Mouse (Mus musculus) kidney, adult 2 months (tissue): ENCODE results near the gene Gm49601. TPM values are rescaled to one million over a fixed set of nuclear protein-coding genes. Genes with fewer than 3 reads are reported as not detected.

Experiments used
- DNase-seq: peaks from one replicate; pipeline ENCODE4 v3.0.0; 2021
- H3K27ac ChIP-seq: fragments of 200-500 bp; 2 replicates; pipeline ENCODE4 v1.5.1; 2012; ENCODE audit warnings: low read depth, low read length, control low read depth, inconsistent platforms; ENCODE audit not compliant: insufficient read depth
- H3K27me3 ChIP-seq: fragments of 200-500 bp; replicated peaks from 2 replicates; pipeline ENCODE4 v1.6.1; 2012; ENCODE audit warnings: mild to moderate bottlenecking, moderate library complexity, low read length, inconsistent platforms; ENCODE audit not compliant: control insufficient read depth, insufficient read depth
- H3K36me3 ChIP-seq: fragments of 200-500 bp; 2 replicates; pipeline ENCODE4 v1.6.1; 2012; ENCODE audit warnings: mild to moderate bottlenecking, moderate library complexity, low read length, inconsistent platforms; ENCODE audit not compliant: control insufficient read depth, insufficient read depth
- H3K4me1 ChIP-seq: fragments of 200-500 bp; 2 replicates; pipeline ENCODE4 v1.6.1; 2011; ENCODE audit warnings: low read length; ENCODE audit not compliant: control insufficient read depth, insufficient read depth
- H3K4me3 ChIP-seq: fragments of 200-500 bp; 2 replicates; pipeline ENCODE4 v1.5.1; 2011; ENCODE audit warnings: mild to moderate bottlenecking, low read depth, low read length, control low read depth; ENCODE audit not compliant: insufficient read depth
- CTCF ChIP-seq: fragments of 200-500 bp; conservative IDR thresholded peaks from 2 replicates; pipeline ENCODE4 v1.5.1; 2011; ENCODE audit warnings: low read depth, mild to moderate bottlenecking, control low read depth, low read length, moderate library complexity, mixed read lengths; ENCODE audit not compliant: insufficient read depth, insufficient read length
- POLR2A ChIP-seq: fragments of 200-500 bp; IDR thresholded peaks from one replicate; pipeline ENCODE4 v1.6.1; 2011; ENCODE audit warnings: low read depth, low read length, control low read depth
- WGBS: fragments of 180-500 bp; shearing (Covaris S2); methylation state at CpG from one replicate; pipeline ENCODE4 v1.1.7; 2018; 5-methylcytosine and 5-hydroxymethylcytosine counted together
- polyA plus RNA-seq: library from polyadenylated mRNA; depleted of rRNA; stranded (reverse); fragments of >200 nt; gene quantifications from 2 replicates; pipeline ENCODE4 v1.2.3, GENCODE M21; 2012; rRNA removed

The Gm49601 gene
- polyA plus RNA-seq, 1 experiment, result 1.4 TPM

GRCm38 (mm10) chr16:18582426-18583148, 43.6 kb downstream of the Gm49601 start:
- Histone ChIP-seq H3K27ac (no peak overlapping the region), H3K36me3 (no peaks in the 10 kb centered on the region), H3K4me1 (no peaks in the 10 kb centered on the region), H3K4me3 (peak overlapping the region; percentile 36; the same call in 1 of the 2 replicates), H3K27me3 (peaks cover 10% of the 10 kb centered on the region)
- WGBS, result 10% methylated on average over 67 of the region's 67 CpGs
- TF ChIP-seq POLR2A (no peak), CTCF (no peak)
- DNase-seq, result no peak

DNA sequence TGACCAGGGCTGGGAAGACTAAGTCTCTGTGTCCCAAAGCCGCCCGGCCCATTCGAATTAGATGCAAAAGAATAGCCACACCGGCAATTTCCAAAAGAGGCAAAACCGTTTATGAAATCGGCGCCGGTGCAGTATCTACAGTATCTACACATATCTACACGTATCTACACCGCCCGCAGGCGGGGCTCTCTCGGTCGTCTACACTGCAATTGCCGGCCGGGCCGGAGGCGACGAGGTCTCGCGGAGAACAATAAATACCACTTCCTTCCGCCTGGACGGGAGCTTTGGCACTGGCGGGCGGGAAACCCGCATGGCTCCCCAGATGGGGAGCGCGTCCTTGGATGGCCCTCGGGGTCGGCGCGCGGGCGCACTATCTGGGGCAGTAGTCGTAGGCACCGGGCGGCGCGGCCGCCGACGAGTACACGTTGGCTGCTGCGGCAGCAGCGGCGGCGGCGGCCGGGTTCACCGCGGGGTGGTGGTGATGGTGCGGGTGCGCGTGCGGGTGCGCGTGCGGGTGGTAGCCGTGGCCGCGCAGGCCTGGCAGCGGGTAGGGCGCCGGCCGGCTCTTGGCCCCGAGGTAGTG, 44.5 kb downstream of the Gm49601 start:
- peaks cover 10% of the 10 kb centered on the region for H3K27me3 ChIP-seq
- WGBS, result 2% methylated on average over 65 of the region's 66 CpGs
- no peak overlapping the region for H3K27ac ChIP-seq
- TF ChIP-seq CTCF, result no peak
- no peak for TF ChIP-seq POLR2A
- peak overlapping the region; percentile 36 for H3K4me3 ChIP-seq
- no peaks in the 10 kb centered on the region for H3K4me1 ChIP-seq
- peak; percentile 15 for DNase-seq
- H3K36me3 ChIP-seq, result no peaks in the 10 kb centered on the region

DNA sequence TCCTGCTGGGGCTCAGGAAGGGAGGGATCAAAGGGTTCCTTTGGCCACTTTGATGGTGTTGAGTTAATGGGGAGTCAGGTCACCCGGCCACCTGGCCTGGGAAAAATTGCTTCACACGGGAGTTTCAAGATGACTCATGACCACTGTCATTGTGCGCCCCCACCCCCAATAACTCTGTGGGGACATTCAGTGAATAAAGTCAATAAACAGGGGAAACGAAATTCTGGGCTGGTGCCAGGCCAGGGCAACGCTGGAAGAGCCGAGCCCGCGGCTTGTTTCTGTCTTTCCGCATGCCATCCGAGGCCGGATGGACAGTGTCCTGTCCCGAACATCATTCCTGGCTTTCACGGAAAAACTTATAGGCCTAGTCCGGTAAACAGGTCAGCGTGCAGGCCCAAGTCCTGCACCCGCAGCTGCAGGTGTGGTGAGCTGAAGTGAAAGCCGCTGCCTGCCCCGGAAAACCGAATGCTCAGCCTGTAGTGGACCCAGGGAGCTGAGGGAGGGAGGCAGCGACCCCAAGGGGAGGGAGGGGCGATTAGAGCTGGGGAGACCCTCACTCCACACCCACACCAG, 45.1 kb downstream of the Gm49601 start:
- H3K27me3 ChIP-seq, result peaks cover 10% of the 10 kb centered on the region
- no peak for TF ChIP-seq POLR2A
- no peak for TF ChIP-seq CTCF
- no peak for DNase-seq

DNA sequence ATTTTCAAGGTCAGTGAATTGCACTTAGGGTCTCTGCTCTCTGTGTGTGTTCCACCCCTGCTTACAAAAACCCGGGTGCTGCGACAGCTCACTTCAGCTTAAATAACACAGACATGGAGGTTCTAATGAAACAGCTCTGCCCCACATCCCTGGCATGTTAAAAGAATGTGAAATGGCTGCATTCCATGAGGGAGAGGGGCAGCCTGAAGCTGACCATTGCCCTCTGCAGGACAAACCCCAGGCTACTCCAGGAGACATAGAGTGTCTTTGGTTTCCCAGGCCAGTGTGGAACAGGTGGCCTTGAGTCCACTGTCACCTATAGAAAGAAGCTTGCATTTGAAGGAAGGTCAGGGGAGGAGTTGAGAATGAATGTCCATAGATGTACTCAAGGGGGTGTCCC, 45.8 kb downstream of the Gm49601 start:
- 55% methylated on average over 2 of the region's 2 CpGs for WGBS
- H3K27ac ChIP-seq, result no peak overlapping the region
- no peak for DNase-seq
- no peaks in the 10 kb centered on the region for H3K36me3 ChIP-seq
- no peaks in the 10 kb centered on the region for H3K4me1 ChIP-seq
- TF ChIP-seq POLR2A, result no peak
- no peak for TF ChIP-seq CTCF
- peaks cover 10% of the 10 kb centered on the region for H3K27me3 ChIP-seq
- no peak overlapping the region for H3K4me3 ChIP-seq

More for the DNA sequence above, 45.1 kb downstream of the Gm49601 start:
- no peak overlapping the region for H3K4me3 ChIP-seq
- no peaks in the 10 kb centered on the region for H3K4me1 ChIP-seq
- H3K36me3 ChIP-seq, result no peaks in the 10 kb centered on the region
- H3K27ac ChIP-seq, result no peak overlapping the region
- WGBS, result 21% methylated on average over 21 of the region's 21 CpGs

- no peak overlapping the region for H3K27ac ChIP-seq
- H3K27me3 ChIP-seq, result peaks cover 8% of the 10 kb centered on the region
- WGBS, result 71% methylated on average over 5 of the region's 5 CpGs
- no peaks in the 10 kb centered on the region for H3K36me3 ChIP-seq
- TF ChIP-seq POLR2A (no peak), CTCF (no peak)
- H3K4me1 ChIP-seq, result no peaks in the 10 kb centered on the region
- no peak for DNase-seq
- H3K4me3 ChIP-seq, result no peak overlapping the region
These were observed 48.5 kb downstream of the Gm49601 start for GRCm38 (mm10) chr16:18577599-18578160.

- Histone ChIP-seq H3K4me1 (no peaks in the 10 kb centered on the region), H3K4me3 (no peak overlapping the region), H3K27ac (no peak overlapping the region), H3K36me3 (no peaks in the 10 kb centered on the region), H3K27me3 (peaks cover 5% of the 10 kb centered on the region)
- DNase-seq, result no peak
- no peak for TF ChIP-seq POLR2A
- no peak for TF ChIP-seq CTCF
- 42% methylated on average over 3 of the region's 3 CpGs for WGBS
These were observed 49.2 kb downstream of the Gm49601 start for GRCm38 (mm10) chr16:18577071-18577470.

GRCm38 (mm10) chr16:18574196-18574595, 52.0 kb downstream of the Gm49601 start:
- Histone ChIP-seq H3K4me1 (no peaks in the 10 kb centered on the region), H3K27me3 (no peaks in the 10 kb centered on the region), H3K27ac (no peak overlapping the region), H3K36me3 (no peaks in the 10 kb centered on the region), H3K4me3 (no peak overlapping the region)
- 84% methylated on average over 8 of the region's 8 CpGs for WGBS
- no peak for TF ChIP-seq CTCF
- TF ChIP-seq POLR2A, result no peak
- DNase-seq, result no peak

Other genes starting within 250 kb of the Gm49601 start
- 35.2 and 39.1 TPM in 2 replicates for gene Txnrd2, start 200.0 kb downstream of the Gm49601 start, polyA plus RNA-seq
- 519 and 582 TPM in 2 replicates for gene Comt, start 199.6 kb downstream of the Gm49601 start, polyA plus RNA-seq
- gene Gnb1l, start 127.7 kb downstream of the Gm49601 start, polyA plus RNA-seq, result 10.7 and 15.8 TPM in 2 replicates
- gene Rtl10, start 127.5 kb downstream of the Gm49601 start, polyA plus RNA-seq, result 5.0 and 6.9 TPM in 2 replicates
- gene Tbx1, start 35.8 kb downstream of the Gm49601 start, polyA plus RNA-seq, result 0.15 and 1.7 TPM in 2 replicates
- gene Gp1bb, start 4.0 kb downstream of the Gm49601 start, polyA plus RNA-seq, result 0.34 and 0.69 TPM in 2 replicates
- 3.1 and 3.8 TPM in 2 replicates for gene Sept5, start 3.5 kb upstream of the Gm49601 start, polyA plus RNA-seq
- gene Cldn5, start 150.4 kb upstream of the Gm49601 start, polyA plus RNA-seq, result 28.1 and 33.6 TPM in 2 replicates
- 29.3 and 32.3 TPM in 2 replicates for gene Ufd1, start 185.4 kb upstream of the Gm49601 start, polyA plus RNA-seq
- 2.2 and 3.6 TPM in 2 replicates for gene Cdc45, start 185.6 kb upstream of the Gm49601 start, polyA plus RNA-seq
- gene 2510002D24Rik, start 210.2 kb upstream of the Gm49601 start, polyA plus RNA-seq, result 52.5 and 56.0 TPM in 2 replicates
- gene Gm28539, start 210.2 kb upstream of the Gm49601 start, polyA plus RNA-seq, result 0.27 TPM in 1 of 2 replicates, not detected in the other